Mouse (Mus musculus): ENCODE measurements around the gene Plce1.

- no peak for TF ChIP-seq CTCF (conservative IDR thresholded peaks at IDR 0.05; ENCODE audit: insufficient read depth, insufficient read length, low read depth, low read length)
- TF ChIP-seq POLR2A (IDR thresholded peaks at IDR 0.05; ENCODE audit: low read depth, low read length) = no peak
Measured at GRCm38 (mm10) chr19:38458996-38459395, 21.9 kb upstream of the Plce1 start.

All from kidney, adult 2 months (tissue).